In the genomic region with DNA sequence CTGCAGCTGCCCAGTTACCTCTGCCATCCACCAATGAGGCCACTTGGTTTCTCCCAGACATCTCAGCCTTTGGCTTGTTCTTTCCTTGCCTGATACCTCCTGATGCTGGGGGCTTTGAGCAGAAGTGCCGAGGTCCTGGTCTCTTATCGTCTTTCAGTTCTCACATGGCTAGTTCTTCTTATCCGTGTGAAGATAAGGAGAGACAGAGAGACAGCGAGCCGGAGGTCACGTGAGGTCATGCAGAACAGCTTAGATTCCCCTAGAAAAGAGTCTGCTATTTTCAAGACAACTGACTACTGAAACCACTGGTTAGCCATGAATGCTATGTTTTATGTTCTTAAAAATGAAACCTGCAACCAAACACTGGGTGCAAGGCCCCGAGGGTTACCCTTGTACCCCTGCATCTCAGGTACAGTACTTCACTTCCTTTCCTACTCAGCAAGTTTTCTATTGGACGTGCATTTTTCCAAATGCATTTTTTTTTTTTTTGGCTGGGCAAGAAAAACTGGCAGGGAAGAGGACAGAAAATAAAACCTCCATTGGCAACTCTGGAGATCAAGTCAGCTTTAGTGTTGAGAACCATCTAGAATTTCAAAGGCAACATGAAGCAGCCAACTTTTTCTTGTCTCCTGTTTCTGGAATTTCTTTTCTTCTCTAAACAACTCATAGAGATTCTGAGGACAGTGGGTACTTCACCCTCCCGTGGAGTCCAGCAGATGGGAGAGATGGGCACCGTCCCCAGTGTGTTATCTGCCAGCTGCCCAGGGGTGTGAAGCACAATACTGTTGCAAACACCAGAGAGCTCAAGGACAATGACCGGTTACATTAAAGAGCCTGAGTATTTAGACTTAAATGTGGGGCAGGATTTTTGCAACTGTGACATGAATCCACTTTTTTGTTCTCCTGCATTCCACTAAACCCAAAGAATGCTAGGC, we compare ENCODE assay signal across 1 mouse cellular context.
TF ChIP-seq lines count a peak whose summit lies in the region.

No protein-coding gene starts in this region.

TF ChIP-seq in MEL, 35 proteins besides CTCF, POLR2A, EP300 and RAD21 (continued from another document):
- TF ChIP-seq BHLHE40 (IDR thresholded peaks at IDR 0.05; ENCODE audit: borderline replicate concordance, low read depth, low read length): peak; percentile 98
- no peak for TF ChIP-seq JUND (IDR thresholded peaks at IDR 0.05; ENCODE audit: low read depth, low read length)
- TF ChIP-seq POLR2AphosphoS5 (IDR thresholded peaks at IDR 0.05; ENCODE audit: borderline replicate concordance, low read depth, low read length): no peak
- peak; percentile 32; the same call in 1 of the 2 replicates for TF ChIP-seq CHD2 (IDR thresholded peaks at IDR 0.05; ENCODE audit: low read length)
- no peak for TF ChIP-seq HCFC1 (IDR thresholded peaks at IDR 0.05; ENCODE audit: low read depth, low read length)
- TF ChIP-seq ZKSCAN1 (IDR thresholded peaks at IDR 0.05; ENCODE audit: low read depth, low read length): no peak
- peak; percentile 89 for TF ChIP-seq ETS1 (IDR thresholded peaks at IDR 0.05; ENCODE audit: low read depth, low read length)
- TF ChIP-seq GABPA (IDR thresholded peaks at IDR 0.05; ENCODE audit: low read depth, low read length): no peak
- no peak for TF ChIP-seq TBP (IDR thresholded peaks at IDR 0.05; ENCODE audit: low read depth, low read length)
- no peak for TF ChIP-seq TAL1 (IDR thresholded peaks at IDR 0.05; ENCODE audit: low read length)
- TF ChIP-seq POLR2AphosphoS2 (IDR thresholded peaks at IDR 0.05; ENCODE audit: low read length): no peak
- no peak for TF ChIP-seq ELF1 (IDR thresholded peaks at IDR 0.05; ENCODE audit: low read depth, low read length)
- TF ChIP-seq MYB (IDR thresholded peaks at IDR 0.05; ENCODE audit: low read depth, low read length): no peak
- no peak for TF ChIP-seq MAFK (IDR thresholded peaks at IDR 0.05; ENCODE audit: borderline replicate concordance, low read depth, low read length)
- peak; percentile 51; the same call in 1 of the 2 replicates for TF ChIP-seq SIN3A (IDR thresholded peaks at IDR 0.05; ENCODE audit: low read length)
- TF ChIP-seq CHD1 (IDR thresholded peaks at IDR 0.05; ENCODE audit: low read depth, low read length): 0 out of 2 replicates have a peak, but pooled peaks have one; percentile 41
- TF ChIP-seq UBTF (IDR thresholded peaks at IDR 0.05; ENCODE audit: borderline replicate concordance, insufficient read depth, low read depth, low read length): no peak
- peak in 1 of 2 experiments; percentile 78; a peak in 2 of 4 replicates for TF ChIP-seq USF2 (IDR thresholded peaks at IDR 0.05; ENCODE audit: borderline replicate concordance in 1 of 2, insufficient read depth in 1 of 2, low read depth in 1 of 2, low read length in 2 of 2)
- peak; percentile 39; the same call in 1 of the 2 replicates for TF ChIP-seq MYC (IDR thresholded peaks at IDR 0.05; ENCODE audit: low read depth, low read length)
- no peak for TF ChIP-seq ZC3H11A (IDR thresholded peaks at IDR 0.05; ENCODE audit: low read depth, low read length)
- no peak for TF ChIP-seq SMC3 (IDR thresholded peaks at IDR 0.05; ENCODE audit: low read depth, low read length)
- TF ChIP-seq USF1 (IDR thresholded peaks at IDR 0.05; ENCODE audit: low read depth, low read length): peak; percentile 97
- TF ChIP-seq GATA1 (IDR thresholded peaks at IDR 0.05; ENCODE audit: low read depth, low read length): peak; percentile 94
- no peak for TF ChIP-seq E2F4 (IDR thresholded peaks at IDR 0.05; ENCODE audit: borderline replicate concordance, low read depth, low read length)
- TF ChIP-seq TCF12 (IDR thresholded peaks at IDR 0.05; ENCODE audit: low read depth, low read length): peak; percentile 79
- TF ChIP-seq KAT2A (conservative IDR thresholded peaks at IDR 0.05; ENCODE audit: low read depth, low read length): no peak
- TF ChIP-seq NELFE (IDR thresholded peaks at IDR 0.05; ENCODE audit: low read depth, low read length): no peak
- TF ChIP-seq MXI1 (IDR thresholded peaks at IDR 0.05; ENCODE audit: low read depth, low read length): 0 out of 2 replicates have a peak, but pooled peaks have one; percentile 22
TF ChIP-seq in MEL: peak in this region for 16.
